Mouse (Mus musculus): ENCODE measurements around the gene Samt1. TPM values are rescaled to one million over a fixed set of nuclear protein-coding genes. Genes with fewer than 3 reads are reported as not detected.
"Not testable (repeated sequence)": the region's sequence is repeated elsewhere in the genome, so short reads cannot be mapped to it uniquely, and the experiment has no call there.

The Samt1 gene
- polyA plus RNA-seq (2012; rRNA removed) = not detected in 2 replicates

- not testable (repeated sequence) for DNase-seq (ENCODE audit: extremely low spot score in 1 of 2, low spot score in 1 of 2)
Measured at GRCm38 (mm10) chrX:154012540-154012939, at the start of gene Samt1. Gene Samt1, minus strand, starts transcription at chrX:154012640.

DNA sequence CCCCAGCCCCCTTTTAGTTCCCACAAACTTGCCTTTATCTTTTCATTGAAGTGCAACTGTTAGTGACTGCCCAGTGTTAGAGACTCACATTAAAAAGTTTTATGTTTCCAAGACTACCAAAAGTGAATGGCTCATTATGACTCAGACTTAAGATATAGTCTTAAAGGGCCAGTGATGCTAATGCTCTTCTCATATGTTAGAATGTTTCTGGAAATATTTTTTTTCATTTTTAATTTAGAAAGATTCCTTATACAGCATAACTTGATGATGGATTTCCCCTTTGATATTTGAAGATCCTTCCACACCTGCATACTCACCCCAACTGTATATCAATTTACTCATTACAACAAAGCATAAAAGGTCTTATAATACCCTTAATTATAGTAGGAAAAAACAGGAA lies 42.5 kb upstream of the Samt1 start, which contains the start of gene Gm10057:
Gene Gm10057, minus strand, starts transcription at position 101 of the 400 bp plus-strand sequence.
- not testable (repeated sequence) for DNase-seq (ENCODE audit: extremely low spot score in 1 of 2, low spot score in 1 of 2)

GRCm38 (mm10) chrX:154033727-154034126 lies 21.3 kb upstream of the Samt1 start, which contains the start of gene 4921511M17Rik:
Gene 4921511M17Rik, minus strand, starts transcription at chrX:154033827.
- DNase-seq (ENCODE audit: extremely low spot score in 1 of 2, low spot score in 1 of 2) = not testable (repeated sequence)

DNA sequence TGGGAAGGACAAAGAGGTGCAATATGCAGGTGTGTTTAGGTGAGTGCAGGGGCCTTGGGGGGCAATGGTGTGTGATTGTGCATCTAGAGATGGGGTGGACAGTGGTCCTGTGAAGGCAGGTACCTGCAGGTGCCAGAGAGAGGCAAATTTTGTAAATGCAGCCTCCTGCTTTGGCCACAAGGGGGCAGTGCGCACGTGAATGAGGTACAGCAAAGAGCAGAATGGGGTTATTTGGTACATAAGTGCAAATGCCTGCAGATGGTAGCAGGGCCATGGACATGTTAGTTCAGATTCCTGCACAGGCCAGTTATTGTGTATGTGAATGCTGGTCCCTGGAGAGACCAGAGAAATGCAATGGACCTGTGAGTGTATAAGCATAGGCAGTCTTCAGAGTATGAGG lies 35.5 kb downstream of the Samt1 start:
- DNase-seq (ENCODE audit: extremely low spot score in 1 of 2, low spot score in 1 of 2) = not testable (repeated sequence)

DNA sequence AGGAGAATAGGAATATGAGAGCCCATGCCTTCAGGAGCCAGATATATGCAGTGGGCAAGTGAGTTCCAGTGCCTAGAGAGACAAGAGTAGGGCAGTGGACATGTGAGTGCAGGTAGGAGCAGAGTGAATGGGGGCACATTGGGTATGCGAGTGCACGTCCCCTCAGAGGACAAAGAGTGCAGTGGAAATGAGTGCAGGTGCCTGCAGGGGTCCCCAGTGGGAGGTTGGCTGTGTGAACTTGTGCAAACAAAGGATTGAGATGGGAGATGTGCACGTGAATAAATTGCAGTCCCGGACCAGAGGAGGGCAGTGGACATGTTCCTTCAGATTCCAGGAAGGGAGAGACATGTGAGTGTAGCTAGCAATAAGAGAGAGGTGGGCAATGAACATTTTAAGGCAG lies 36.0 kb downstream of the Samt1 start:
- DNase-seq (ENCODE audit: extremely low spot score in 1 of 2, low spot score in 1 of 2) = not testable (repeated sequence)

DNA sequence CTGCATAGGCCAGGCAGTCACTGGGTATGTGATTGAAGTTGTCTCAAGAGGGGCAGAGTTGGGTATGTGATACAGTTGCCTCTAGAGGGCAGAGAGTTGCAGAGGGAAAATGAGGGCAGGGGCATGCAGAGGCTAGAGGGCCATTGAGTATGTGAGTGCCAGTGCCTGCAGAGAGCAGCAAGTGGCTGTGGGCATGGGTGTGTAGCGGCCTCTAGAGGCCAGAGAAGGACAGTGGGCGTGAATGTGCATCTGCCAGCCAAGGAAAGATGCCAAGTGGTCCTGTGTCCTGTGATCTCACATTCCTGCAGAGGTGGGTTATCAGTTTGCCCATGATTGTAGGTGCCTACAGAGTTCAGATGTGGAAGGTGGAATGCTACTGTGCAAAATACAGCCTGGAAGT lies 38.0 kb downstream of the Samt1 start:
- peak in 1 of 2 experiments; percentile 3 for DNase-seq (ENCODE audit: extremely low spot score in 1 of 2, low spot score in 1 of 2)

- not testable (repeated sequence) for DNase-seq (ENCODE audit: extremely low spot score in 1 of 2, low spot score in 1 of 2)
Measured at GRCm38 (mm10) chrX:153952866-153953265, 59.6 kb downstream of the Samt1 start.

Other genes with a start within 250 kb of the Samt1 start
- gene Spin2c, start 180.4 kb downstream of the Samt1 start, polyA plus RNA-seq (2012; rRNA removed) = 8.4 and 11.4 TPM in 2 replicates
- not detected in 2 replicates for gene 4921511M17Rik, start 21.2 kb upstream of the Samt1 start, polyA plus RNA-seq (2012; rRNA removed)
- not detected in 2 replicates for gene Gm10057, start 42.4 kb upstream of the Samt1 start, polyA plus RNA-seq (2012; rRNA removed)
- gene Gm15140, start 108.0 kb upstream of the Samt1 start, polyA plus RNA-seq (2012; rRNA removed) = not detected in 2 replicates

Data from frontal cortex, adult 2 months (tissue).